21 mouse cellular contexts compared by ENCODE assay signal in genomic region chr4:123690311-123690710, GRCm38 (mm10). TPM values are rescaled to one million over a fixed set of nuclear protein-coding genes. Genes with fewer than 3 reads are reported as not detected.
DNase-seq lines count a peak whose midpoint lies in the region; ATAC-seq and TF ChIP-seq lines count a peak whose summit lies in the region.
"Had no signal": no experiment of that assay in that cellular context is flagged by ENCODE, and none has a peak within 500 bp of the region (broad histone marks: within the 10 kb centered on the region; RNA-seq: fewer than 3 reads in every experiment).

No protein-coding gene starts in this region.

- no peak for TF ChIP-seq CTCF in kidney, adult 2 months (conservative IDR thresholded peaks at IDR 0.05; ENCODE audit: insufficient read depth, insufficient read length, low read depth, low read length)

- intact Hi-C loops in gastrocnemius, postnatal 14 days (cut with DNase I; ENCODE audit: low total_unique reads): no loop called here

- ATAC-seq in kidney, embryonic 15.5 days (replicated peaks; ENCODE audit: low FRiP score): no peak
- ATAC-seq: forebrain, embryonic 14.5 days; intestine, postnatal 0 days; liver, postnatal 0 days; lung, postnatal 0 days had no signal

- WGBS in kidney, adult 2 months: 69% methylated on average over 10 of the region's 10 CpGs
- WGBS in kidney, embryonic 15.5 days: 86% methylated on average over 10 of the region's 10 CpGs

- no peak overlapping the region for H3K27ac ChIP-seq in kidney, adult 2 months (ENCODE audit: insufficient read depth, low read depth, low read length)
- no peak overlapping the region for H3K27ac ChIP-seq in kidney, embryonic 15.5 days
- H3K27ac ChIP-seq: hindbrain, embryonic 12.5 days; kidney, postnatal 0 days; limb, embryonic 10.5 days; stomach, postnatal 0 days had no signal

- no peaks in the 10 kb centered on the region for H3K27me3 ChIP-seq in kidney, adult 2 months (replicated peaks; ENCODE audit: control insufficient read depth, insufficient read depth, low read length)
- H3K27me3 ChIP-seq in kidney, embryonic 15.5 days: peaks cover 12% of the 10 kb centered on the region; the same call in 1 of the 2 replicates

- no peaks in the 10 kb centered on the region; the same call in 1 of the 2 replicates for H3K4me1 ChIP-seq in kidney, adult 2 months (ENCODE audit: control insufficient read depth, insufficient read depth, low read length)
- H3K4me1 ChIP-seq in kidney, embryonic 15.5 days: peaks cover 20% of the 10 kb centered on the region

- H3K4me3 ChIP-seq in kidney, adult 2 months (ENCODE audit: insufficient read depth, low read depth, low read length): no peak overlapping the region
- H3K4me3 ChIP-seq in kidney, embryonic 15.5 days (replicated peaks): no peak overlapping the region
- H3K4me3 ChIP-seq: hindbrain, embryonic 12.5 days; limb, embryonic 10.5 days had no signal

- no peaks in the 10 kb centered on the region for H3K36me3 ChIP-seq in kidney, adult 2 months (ENCODE audit: control insufficient read depth, insufficient read depth, low read length)
- H3K36me3 ChIP-seq in kidney, embryonic 15.5 days: no peaks in the 10 kb centered on the region
- H3K36me3 ChIP-seq: hindbrain, embryonic 12.5 days; limb, embryonic 10.5 days had no signal

- no peak for TF ChIP-seq POLR2A in kidney, adult 2 months (IDR thresholded peaks at IDR 0.05; ENCODE audit: low read depth, low read length)

- DNase-seq in kidney, adult 2 months: peak; percentile 17
- DNase-seq in ES-CJ7 (ENCODE audit: low read depth, low spot score) (peak; percentile 91), R1 (ENCODE audit: low read depth, low spot score) (peak; percentile 95)
- DNase-seq in adrenal gland, postnatal 25 days: peak; percentile 69
- DNase-seq in gastrocnemius, postnatal 14 days: no peak
- no peak for DNase-seq in kidney, postnatal 36 days
- DNase-seq: B cell, adult 2 months; cerebellum, adult 8-10 months; liver; liver, postnatal 0 days; right cerebral cortex, postnatal 14 days; thymus, postnatal 14 days had no signal

- no peak overlapping the region for H3K9ac ChIP-seq in kidney, embryonic 15.5 days
- H3K9ac ChIP-seq: hindbrain, embryonic 12.5 days; liver, postnatal 0 days had no signal

- H3K9me3 ChIP-seq in kidney, embryonic 15.5 days (replicated peaks): no peaks in the 10 kb centered on the region
- H3K9me3 ChIP-seq: hindbrain, embryonic 12.5 days; limb, embryonic 10.5 days had no signal

- no peak overlapping the region for H3K4me2 ChIP-seq in kidney, embryonic 15.5 days
- H3K4me2 ChIP-seq: hindbrain, embryonic 12.5 days; midbrain, embryonic 11.5 days had no signal

RNA-seq across cellular contexts. Expression of gene Macf1, which starts 6.2 kb away (rescaled TPM):
- 58.4 and 62.9 TPM in 2 replicates for polyA plus RNA-seq in kidney, adult 2 months (2012; rRNA removed)
- polyA plus RNA-seq in kidney, embryonic 15.5 days (2015; fragmentation: Nextera tagmentation; extraction: Ambion mirVana): 38.1 and 41.2 TPM in 2 replicates
- 187 and 192 TPM in 2 replicates for total RNA-seq in adrenal gland, postnatal 25 days (2021)
- 10 to 100 TPM; 76.5 to 88.0 TPM for total RNA-seq in gastrocnemius, postnatal 14 days (2021)

RNA-seq across cellular contexts. Expression of gene Ndufs5, which starts 27.7 kb away (rescaled TPM):
- 99.5 and 147 TPM in 2 replicates for polyA plus RNA-seq in kidney, adult 2 months (2012; rRNA removed)
- 314 and 337 TPM in 2 replicates for polyA plus RNA-seq in kidney, embryonic 15.5 days (2015; fragmentation: Nextera tagmentation; extraction: Ambion mirVana)
- total RNA-seq in adrenal gland, postnatal 25 days (2021): 222 and 237 TPM in 2 replicates
- total RNA-seq in gastrocnemius, postnatal 14 days (2021): 100 to 1,000 TPM; 256 to 285 TPM

RNA-seq across cellular contexts. Expression of gene Akirin1, which starts 59.8 kb away (rescaled TPM):
- polyA plus RNA-seq in kidney, adult 2 months (2012; rRNA removed): 15.8 and 16.5 TPM in 2 replicates
- 42.5 and 46.8 TPM in 2 replicates for polyA plus RNA-seq in kidney, embryonic 15.5 days (2015; fragmentation: Nextera tagmentation; extraction: Ambion mirVana)
- total RNA-seq in adrenal gland, postnatal 25 days (2021): 59.0 and 68.9 TPM in 2 replicates
- 10 to 100 TPM; 18.2 to 18.9 TPM for total RNA-seq in gastrocnemius, postnatal 14 days (2021)

Comparison
In these comparisons a context has a peak if more than half of its experiments do, and no peak if none do; other contexts are left out.
1. DNase-seq: peak in kidney, adult 2 months (single experiment), ES-CJ7 (single experiment), R1 (single experiment) and adrenal gland, postnatal 25 days (single experiment); none in gastrocnemius, postnatal 14 days (single experiment) and kidney, postnatal 36 days (0 of 2).